Mouse (Mus musculus) heart, adult 2 months (tissue): ENCODE data around the gene Adgrl1.

Experiments used
- CTCF ChIP-seq: fragments of 200-600 bp; IDR thresholded peaks from 2 replicates; pipeline ENCODE4 v1.8.1; 2022; ENCODE audit warnings: antibody characterized with exemption, mild to moderate bottlenecking, moderate library complexity
- EP300 ChIP-seq: fragments of 200-500 bp; IDR thresholded peaks from 2 replicates; pipeline ENCODE4 v1.6.1; 2011; ENCODE audit warnings: low read depth, low read length, control low read depth; ENCODE audit not compliant: insufficient read depth
- POLR2A ChIP-seq: fragments of 200-500 bp; IDR thresholded peaks from 2 replicates; pipeline ENCODE4 v1.6.1; 2011; ENCODE audit warnings: mild to moderate bottlenecking, low read depth, low read length, control low read depth; ENCODE audit not compliant: insufficient read depth

- TF ChIP-seq CTCF (no peak), EP300 (no peak), POLR2A (no peak)
Observed at GRCm38 (mm10) chr8:83914860-83915259, 15.0 kb downstream of the Adgrl1 start.
